Mouse (Mus musculus): ENCODE measurements around the gene Arhgap8.

DNA sequence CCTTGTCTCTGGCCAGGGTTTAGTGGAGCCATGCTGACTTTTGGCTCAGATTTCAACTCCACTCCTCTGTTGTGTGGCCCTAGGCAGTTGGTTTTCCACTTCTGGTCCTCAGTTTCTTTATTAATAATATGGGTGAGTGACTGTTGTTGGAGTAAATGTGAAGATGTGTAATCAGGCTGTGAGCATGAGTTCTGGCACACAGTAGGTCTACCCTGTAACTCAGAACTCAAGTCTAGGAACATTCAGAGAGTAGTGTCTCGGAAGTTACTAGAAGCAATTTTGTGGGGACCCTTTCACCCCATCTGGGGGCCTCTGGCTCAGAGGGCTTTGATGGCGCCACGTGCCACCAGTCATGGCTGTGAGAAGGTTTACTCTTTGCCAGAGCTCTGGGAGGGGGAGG, 37.6 kb upstream of the Arhgap8 start:
- TF ChIP-seq CTCF (IDR thresholded peaks at IDR 0.05; ENCODE audit: low read depth) (no peak), EP300 (IDR thresholded peaks at IDR 0.05; ENCODE audit: low read depth) (no peak)
